Mouse (Mus musculus) kidney, adult 2 months (tissue): ENCODE results near the gene Rcan2. TPM values are rescaled to one million over a fixed set of nuclear protein-coding genes. Genes with fewer than 3 reads are reported as not detected.

Experiments used
- DNase-seq: peaks from one replicate; pipeline ENCODE4 v3.0.0; 2021
- H3K27ac ChIP-seq: fragments of 200-500 bp; 2 replicates; pipeline ENCODE4 v1.5.1; 2012; ENCODE audit warnings: low read depth, low read length, control low read depth, inconsistent platforms; ENCODE audit not compliant: insufficient read depth
- H3K27me3 ChIP-seq: fragments of 200-500 bp; replicated peaks from 2 replicates; pipeline ENCODE4 v1.6.1; 2012; ENCODE audit warnings: mild to moderate bottlenecking, moderate library complexity, low read length, inconsistent platforms; ENCODE audit not compliant: control insufficient read depth, insufficient read depth
- H3K36me3 ChIP-seq: fragments of 200-500 bp; 2 replicates; pipeline ENCODE4 v1.6.1; 2012; ENCODE audit warnings: mild to moderate bottlenecking, moderate library complexity, low read length, inconsistent platforms; ENCODE audit not compliant: control insufficient read depth, insufficient read depth
- H3K4me1 ChIP-seq: fragments of 200-500 bp; 2 replicates; pipeline ENCODE4 v1.6.1; 2011; ENCODE audit warnings: low read length; ENCODE audit not compliant: control insufficient read depth, insufficient read depth
- H3K4me3 ChIP-seq: fragments of 200-500 bp; 2 replicates; pipeline ENCODE4 v1.5.1; 2011; ENCODE audit warnings: mild to moderate bottlenecking, low read depth, low read length, control low read depth; ENCODE audit not compliant: insufficient read depth
- CTCF ChIP-seq: fragments of 200-500 bp; conservative IDR thresholded peaks from 2 replicates; pipeline ENCODE4 v1.5.1; 2011; ENCODE audit warnings: low read depth, mild to moderate bottlenecking, control low read depth, low read length, moderate library complexity, mixed read lengths; ENCODE audit not compliant: insufficient read depth, insufficient read length
- POLR2A ChIP-seq: fragments of 200-500 bp; IDR thresholded peaks from one replicate; pipeline ENCODE4 v1.6.1; 2011; ENCODE audit warnings: low read depth, low read length, control low read depth
- WGBS: fragments of 180-500 bp; shearing (Covaris S2); methylation state at CpG from one replicate; pipeline ENCODE4 v1.1.7; 2018; 5-methylcytosine and 5-hydroxymethylcytosine counted together
- polyA plus RNA-seq: library from polyadenylated mRNA; depleted of rRNA; stranded (reverse); fragments of >200 nt; gene quantifications from 2 replicates; pipeline ENCODE4 v1.2.3, GENCODE M21; 2012; rRNA removed

Rcan2 gene
- polyA plus RNA-seq, 1 experiment: 18.3 TPM

DNA sequence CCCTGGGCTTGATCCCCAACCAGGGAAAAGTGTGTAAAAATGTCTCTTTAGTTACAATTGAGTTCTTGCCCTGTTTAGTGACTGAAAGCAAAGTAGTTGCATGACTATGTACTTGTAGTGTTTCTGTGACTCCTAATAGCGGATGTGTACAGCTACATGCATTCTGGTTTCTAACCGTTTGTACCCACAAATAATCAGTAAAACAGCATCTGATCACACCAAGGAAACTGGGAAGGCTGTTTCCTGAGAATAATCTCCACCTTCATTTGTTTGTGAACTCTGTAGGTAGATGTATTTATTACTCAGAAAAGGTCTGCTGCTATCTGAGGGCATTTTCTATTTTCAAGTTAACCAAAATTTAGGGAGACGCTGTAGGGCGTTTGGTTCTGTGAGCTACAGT lies 282.0 kb downstream of the Rcan2 start:
- Histone ChIP-seq H3K27ac (no peak overlapping the region), H3K4me1 (peaks cover 3% of the 10 kb centered on the region; the same call in 1 of the 2 replicates), H3K4me3 (no peak overlapping the region), H3K27me3 (no peaks in the 10 kb centered on the region), H3K36me3 (no peaks in the 10 kb centered on the region; the same call in 1 of the 2 replicates)
- 79% methylated on average over 4 of the region's 4 CpGs for WGBS
- DNase-seq: no peak
- TF ChIP-seq POLR2A: no peak
- no peak for TF ChIP-seq CTCF

DNA sequence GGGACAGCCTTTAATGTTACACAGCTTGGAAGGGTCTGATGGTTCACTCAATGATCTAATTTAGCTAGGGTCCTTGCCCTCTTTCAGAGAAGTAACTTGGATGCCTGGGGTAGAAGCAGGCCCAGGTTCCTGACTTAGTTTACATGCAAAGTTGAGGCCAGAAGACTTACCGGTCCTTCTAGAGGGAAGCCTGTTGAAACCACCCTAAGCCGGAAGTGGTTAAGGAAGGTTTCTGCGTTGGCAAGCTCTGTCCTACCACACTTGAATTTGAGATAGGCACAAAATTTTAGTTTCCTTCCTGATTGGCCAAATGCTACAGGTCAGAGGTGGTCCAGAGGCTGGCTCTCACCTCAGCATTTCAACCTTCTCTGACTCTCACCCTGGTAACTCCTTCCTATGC lies 287.1 kb downstream of the Rcan2 start:
- 90% methylated on average over 3 of the region's 3 CpGs for WGBS
- TF ChIP-seq POLR2A: no peak
- TF ChIP-seq CTCF: no peak
- no peak overlapping the region for H3K4me3 ChIP-seq
- H3K27me3 ChIP-seq: no peaks in the 10 kb centered on the region
- no peak for DNase-seq
- H3K27ac ChIP-seq: no peak overlapping the region
- H3K36me3 ChIP-seq: no peaks in the 10 kb centered on the region; the same call in 1 of the 2 replicates
- no peaks in the 10 kb centered on the region for H3K4me1 ChIP-seq

Other genes starting within 250 kb of the Rcan2 start
- 12.9 and 13.4 TPM in 2 replicates for gene Pla2g7, start 233.3 kb upstream of the Rcan2 start, polyA plus RNA-seq
- 0.23 and 0.34 TPM in 2 replicates for gene Tdrd6, start 171.1 kb upstream of the Rcan2 start, polyA plus RNA-seq
- 2.2 and 3.1 TPM in 2 replicates for gene Slc25a27, start 134.1 kb upstream of the Rcan2 start, polyA plus RNA-seq
- gene Cyp39a1, start 133.9 kb upstream of the Rcan2 start, polyA plus RNA-seq: 2.6 and 3.6 TPM in 2 replicates